Mouse (Mus musculus) liver, embryonic 12.5 days (tissue): ENCODE measurements around the gene Slc6a19. TPM values are rescaled to one million over a fixed set of nuclear protein-coding genes. Genes with fewer than 3 reads are reported as not detected.

Source experiments
- ATAC-seq: fragments of 200-750 bp; cut with Nextera tagmentation; 2 replicates; pipeline ENCODE4 v1.8.0; 2017; ENCODE audit warnings: moderate number of reproducible peaks, mild to moderate bottlenecking, moderate library complexity
- H3K27ac ChIP-seq: fragments of 300-500 bp; sonication (generic); 2 replicates; pipeline ENCODE4 v1.5.1; 2016; ENCODE audit warnings: mild to moderate bottlenecking
- H3K27me3 ChIP-seq: fragments of 300-500 bp; sonication (generic); replicated peaks from 2 replicates; pipeline ENCODE4 v1.6.1; 2016; ENCODE audit warnings: mild to moderate bottlenecking, moderate library complexity
- H3K36me3 ChIP-seq: fragments of 300-500 bp; sonication (generic); 2 replicates; pipeline ENCODE4 v1.6.1; 2016; ENCODE audit warnings: mild to moderate bottlenecking, moderate library complexity
- H3K4me1 ChIP-seq: fragments of 300-500 bp; sonication (generic); 2 replicates; pipeline ENCODE4 v1.6.1; 2016
- H3K4me2 ChIP-seq: fragments of 300-500 bp; sonication (generic); 2 replicates; pipeline ENCODE4 v1.6.1; 2016; ENCODE audit warnings: mild to moderate bottlenecking, moderate library complexity
- H3K4me3 ChIP-seq: fragments of 300-500 bp; sonication (generic); 2 replicates; pipeline ENCODE4 v1.5.1; 2016; ENCODE audit warnings: mild to moderate bottlenecking, moderate library complexity
- H3K9ac ChIP-seq: fragments of 300-500 bp; sonication (generic); 2 replicates; pipeline ENCODE4 v1.6.1; 2016; ENCODE audit warnings: mild to moderate bottlenecking, moderate library complexity
- H3K9me3 ChIP-seq: fragments of 300-500 bp; sonication (generic); replicated peaks from 2 replicates; pipeline ENCODE4 v1.6.1; 2016; ENCODE audit warnings: mild to moderate bottlenecking, moderate library complexity
- WGBS: fragments of 180-500 bp; shearing (Covaris S2); methylation state at CpG from one replicate; pipeline ENCODE4 v1.1.7; 2016; ENCODE audit not compliant: insufficient replicate concordance; 5-methylcytosine and 5-hydroxymethylcytosine counted together
- polyA plus RNA-seq: library from polyadenylated mRNA; unstranded; fragments of >200 nt; fragmentation: Nextera tagmentation; extraction: Ambion mirVana; gene quantifications from 2 replicates; pipeline ENCODE4 v1.2.1, GENCODE M21; 2016

Gene Slc6a19
- polyA plus RNA-seq, 1 experiment from 2014 or later: 0.45 TPM

GRCm38 (mm10) chr13:73688934-73689333, 15.7 kb downstream of the Slc6a19 start:
- H3K27me3 ChIP-seq: no peaks in the 10 kb centered on the region
- H3K9ac ChIP-seq: no peak overlapping the region
- H3K27ac ChIP-seq: no peak overlapping the region
- H3K4me3 ChIP-seq: no peak overlapping the region
- 43% methylated on average over 4 of the region's 4 CpGs for WGBS
- no peaks in the 10 kb centered on the region for H3K9me3 ChIP-seq
- no peak for ATAC-seq
- H3K36me3 ChIP-seq: no peaks in the 10 kb centered on the region
- H3K4me2 ChIP-seq: no peak overlapping the region
- H3K4me1 ChIP-seq: no peaks in the 10 kb centered on the region

GRCm38 (mm10) chr13:73687601-73688000, 17.1 kb downstream of the Slc6a19 start:
- 54% methylated on average over 3 of the region's 3 CpGs for WGBS
- H3K36me3 ChIP-seq: no peaks in the 10 kb centered on the region
- no peak for ATAC-seq
- H3K4me1 ChIP-seq: no peaks in the 10 kb centered on the region
- no peaks in the 10 kb centered on the region for H3K27me3 ChIP-seq
- no peak overlapping the region for H3K9ac ChIP-seq
- no peak overlapping the region for H3K27ac ChIP-seq
- no peaks in the 10 kb centered on the region for H3K9me3 ChIP-seq
- H3K4me3 ChIP-seq: no peak overlapping the region
- no peak overlapping the region for H3K4me2 ChIP-seq

- Histone ChIP-seq H3K36me3 (no peaks in the 10 kb centered on the region), H3K4me1 (no peaks in the 10 kb centered on the region), H3K27ac (no peak overlapping the region), H3K4me2 (no peak overlapping the region), H3K9ac (no peak overlapping the region), H3K9me3 (no peaks in the 10 kb centered on the region), H3K27me3 (no peaks in the 10 kb centered on the region), H3K4me3 (no peak overlapping the region)
- 62% methylated on average over 6 of the region's 6 CpGs for WGBS
- no peak for ATAC-seq
Measured at GRCm38 (mm10) chr13:73685502-73685901, 19.2 kb downstream of the Slc6a19 start.

- Histone ChIP-seq H3K4me3 (no peak overlapping the region), H3K9ac (no peak overlapping the region), H3K36me3 (no peaks in the 10 kb centered on the region), H3K27ac (no peak overlapping the region), H3K27me3 (no peaks in the 10 kb centered on the region), H3K9me3 (no peaks in the 10 kb centered on the region), H3K4me2 (no peak overlapping the region), H3K4me1 (peaks cover 5% of the 10 kb centered on the region; the same call in 1 of the 2 replicates)
- WGBS: 47% methylated on average over 1 of the region's 1 CpGs
- ATAC-seq: no peak
Measured at GRCm38 (mm10) chr13:73684412-73684811, 20.3 kb downstream of the Slc6a19 start.

- Histone ChIP-seq H3K27ac (no peak overlapping the region), H3K27me3 (no peaks in the 10 kb centered on the region), H3K36me3 (no peaks in the 10 kb centered on the region), H3K9ac (no peak overlapping the region), H3K9me3 (no peaks in the 10 kb centered on the region), H3K4me3 (no peak overlapping the region), H3K4me2 (no peak overlapping the region), H3K4me1 (peaks cover 6% of the 10 kb centered on the region; the same call in 1 of the 2 replicates)
- no peak for ATAC-seq
- WGBS: 69% methylated on average over 11 of the region's 11 CpGs
Measured at GRCm38 (mm10) chr13:73683682-73684081, 21.0 kb downstream of the Slc6a19 start.

- H3K27me3 ChIP-seq: no peaks in the 10 kb centered on the region
- H3K4me2 ChIP-seq: no peak overlapping the region
- H3K36me3 ChIP-seq: no peaks in the 10 kb centered on the region
- H3K27ac ChIP-seq: no peak overlapping the region
- no peak overlapping the region for H3K4me3 ChIP-seq
- no peaks in the 10 kb centered on the region for H3K9me3 ChIP-seq
- peaks cover 6% of the 10 kb centered on the region; the same call in 1 of the 2 replicates for H3K4me1 ChIP-seq
- 72% methylated on average over 2 of the region's 2 CpGs for WGBS
- ATAC-seq: no peak
- no peak overlapping the region for H3K9ac ChIP-seq
Measured at GRCm38 (mm10) chr13:73682226-73682625, 22.4 kb downstream of the Slc6a19 start.

- H3K27me3 ChIP-seq: 0 out of 2 replicates have a peak, but pooled peaks cover 3% of the 10 kb centered on the region
- H3K4me1 ChIP-seq: peaks cover 6% of the 10 kb centered on the region; the same call in 1 of the 2 replicates
- H3K4me2 ChIP-seq: no peak overlapping the region
- 0% methylated on average over 1 of the region's 1 CpGs for WGBS
- peak; percentile 57 for ATAC-seq
- H3K27ac ChIP-seq: peak overlapping the region; percentile 66
- H3K4me3 ChIP-seq: no peak overlapping the region
- no peaks in the 10 kb centered on the region for H3K9me3 ChIP-seq
- no peak overlapping the region for H3K9ac ChIP-seq
- no peaks in the 10 kb centered on the region for H3K36me3 ChIP-seq
Measured at GRCm38 (mm10) chr13:73680394-73680793, 24.3 kb downstream of the Slc6a19 start.

GRCm38 (mm10) chr13:73679311-73679710, 25.4 kb downstream of the Slc6a19 start:
- Histone ChIP-seq H3K4me3 (no peak overlapping the region), H3K4me1 (peaks cover 6% of the 10 kb centered on the region; the same call in 1 of the 2 replicates), H3K27me3 (0 out of 2 replicates have a peak, but pooled peaks cover 6% of the 10 kb centered on the region), H3K9ac (no peak overlapping the region), H3K36me3 (no peaks in the 10 kb centered on the region), H3K4me2 (no peak overlapping the region), H3K27ac (no peak overlapping the region), H3K9me3 (no peaks in the 10 kb centered on the region)
- ATAC-seq: no peak
- 32% methylated on average over 2 of the region's 2 CpGs for WGBS

- 65% methylated on average over 3 of the region's 3 CpGs for WGBS
- no peak for ATAC-seq
- Histone ChIP-seq H3K4me3 (no peak within 1 kb of the TSS), H3K27ac (no peak within 1 kb of the TSS), H3K4me2 (no peak within 1 kb of the TSS), H3K27me3 (0 out of 2 replicates have a peak, but pooled peaks cover 6% of the 10 kb centered on the region), H3K4me1 (peaks cover 6% of the 10 kb centered on the region; the same call in 1 of the 2 replicates), H3K9me3 (no peaks in the 10 kb centered on the region), H3K9ac (no peak within 1 kb of the TSS), H3K36me3 (no peaks in the 10 kb centered on the region)
Measured at GRCm38 (mm10) chr13:73677853-73678252, 26.8 kb downstream of the Slc6a19 start, which contains the start of gene Slc6a18. Gene Slc6a18 (minus strand): TSS chr13:73678023.

GRCm38 (mm10) chr13:73675161-73675560, 29.5 kb downstream of the Slc6a19 start:
- Histone ChIP-seq H3K4me2 (no peak overlapping the region), H3K9ac (no peak overlapping the region), H3K36me3 (no peaks in the 10 kb centered on the region), H3K27me3 (peaks cover 6% of the 10 kb centered on the region; the same call in 1 of the 2 replicates), H3K4me3 (no peak overlapping the region), H3K9me3 (no peaks in the 10 kb centered on the region), H3K4me1 (peaks cover 6% of the 10 kb centered on the region; the same call in 1 of the 2 replicates), H3K27ac (no peak overlapping the region)
- ATAC-seq: no peak
- WGBS: 73% methylated on average over 7 of the region's 7 CpGs

- Histone ChIP-seq H3K27me3 (0 out of 2 replicates have a peak, but pooled peaks cover 12% of the 10 kb centered on the region), H3K9me3 (no peaks in the 10 kb centered on the region), H3K4me2 (no peak overlapping the region), H3K4me1 (no peaks in the 10 kb centered on the region), H3K27ac (no peak overlapping the region), H3K36me3 (no peaks in the 10 kb centered on the region), H3K9ac (no peak overlapping the region), H3K4me3 (no peak overlapping the region)
- WGBS: 60% methylated on average over 2 of the region's 2 CpGs
- ATAC-seq: no peak
Measured at GRCm38 (mm10) chr13:73660163-73660695, 44.4 kb downstream of the Slc6a19 start.

GRCm38 (mm10) chr13:73658953-73659352, 45.7 kb downstream of the Slc6a19 start:
- no peaks in the 10 kb centered on the region for H3K4me1 ChIP-seq
- no peak overlapping the region for H3K9ac ChIP-seq
- no peaks in the 10 kb centered on the region for H3K9me3 ChIP-seq
- 34% methylated on average over 2 of the region's 2 CpGs for WGBS
- H3K36me3 ChIP-seq: no peaks in the 10 kb centered on the region
- no peak overlapping the region for H3K27ac ChIP-seq
- no peak for ATAC-seq
- no peak overlapping the region for H3K4me3 ChIP-seq
- H3K27me3 ChIP-seq: 0 out of 2 replicates have a peak, but pooled peaks cover 12% of the 10 kb centered on the region
- no peak overlapping the region for H3K4me2 ChIP-seq
